Mouse (Mus musculus): ENCODE results near the gene Clint1. TPM values are rescaled to one million over a fixed set of nuclear protein-coding genes. Genes with fewer than 3 reads are reported as not detected.
"Not testable (repeated sequence)": the region's sequence is repeated elsewhere in the genome, so short reads cannot be mapped to it uniquely, and the experiment has no call there.

Clint1 gene
- polyA plus RNA-seq, 2 experiments, result 77.3 to 102 TPM

GRCm38 (mm10) chr11:45873666-45874065 lies 21.8 kb downstream of the Clint1 start:
- ATAC-seq (ENCODE audit: low FRiP score, low read depth) (no peak), DNase-seq (ENCODE audit: low spot score) (no peak)
- 86% methylated on average over 1 of the region's 1 CpGs for WGBS

GRCm38 (mm10) chr11:45874251-45874650 lies 22.4 kb downstream of the Clint1 start:
- Histone ChIP-seq H3K4me2 (replicated peaks; ENCODE audit: low read depth, low read length, severe bottlenecking) (no peak overlapping the region), H3K4me1 (ENCODE audit: control insufficient read depth, insufficient read depth, low read length) (0 out of 2 replicates have a peak, but pooled peaks cover 2% of the 10 kb centered on the region), H3K9ac (ENCODE audit: low read depth, low read length, severe bottlenecking) (no peak overlapping the region), H3K9me3 (ENCODE audit: control insufficient read depth, low read length) (no peaks in the 10 kb centered on the region), H3K4me3 (replicated peaks; ENCODE audit: low read length) (no peak overlapping the region), H3K36me3 (ENCODE audit: control insufficient read depth, insufficient read depth, low read length) (no peaks in the 10 kb centered on the region), H3K27ac (replicated peaks; ENCODE audit: low read depth, low read length) (no peak overlapping the region), H3K27me3 (ENCODE audit: control insufficient read depth, insufficient read depth, low read length) (no peaks in the 10 kb centered on the region)
- ATAC-seq (ENCODE audit: low FRiP score, low read depth), result no peak
- WGBS, result 97% methylated on average over 6 of the region's 6 CpGs
- no peak for TF ChIP-seq POLR2A (IDR thresholded peaks at IDR 0.05; ENCODE audit: borderline replicate concordance, extremely low read depth, insufficient read depth, insufficient read length)
- DNase-seq (ENCODE audit: low spot score), result no peak

More at GRCm38 (mm10) chr11:45873666-45874065, 21.8 kb downstream of the Clint1 start:
- no peaks in the 10 kb centered on the region for H3K36me3 ChIP-seq (ENCODE audit: control insufficient read depth, insufficient read depth, low read length)
- no peak for TF ChIP-seq POLR2A (IDR thresholded peaks at IDR 0.05; ENCODE audit: borderline replicate concordance, extremely low read depth, insufficient read depth, insufficient read length)
- no peak overlapping the region for H3K9ac ChIP-seq (ENCODE audit: low read depth, low read length, severe bottlenecking)
- H3K27ac ChIP-seq (replicated peaks; ENCODE audit: low read depth, low read length), result no peak overlapping the region
- no peaks in the 10 kb centered on the region for H3K27me3 ChIP-seq (ENCODE audit: control insufficient read depth, insufficient read depth, low read length)
- 0 out of 2 replicates have a peak, but pooled peaks cover 2% of the 10 kb centered on the region for H3K4me1 ChIP-seq (ENCODE audit: control insufficient read depth, insufficient read depth, low read length)
- no peak overlapping the region for H3K4me2 ChIP-seq (replicated peaks; ENCODE audit: low read depth, low read length, severe bottlenecking)
- no peak overlapping the region for H3K4me3 ChIP-seq (replicated peaks; ENCODE audit: low read length)
- no peaks in the 10 kb centered on the region for H3K9me3 ChIP-seq (ENCODE audit: control insufficient read depth, low read length)

GRCm38 (mm10) chr11:45875351-45875935 lies 23.6 kb downstream of the Clint1 start:
- H3K4me3 ChIP-seq (replicated peaks; ENCODE audit: low read length), result no peak overlapping the region
- TF ChIP-seq POLR2A (IDR thresholded peaks at IDR 0.05; ENCODE audit: borderline replicate concordance, extremely low read depth, insufficient read depth, insufficient read length), result no peak
- H3K4me1 ChIP-seq (ENCODE audit: control insufficient read depth, insufficient read depth, low read length), result peaks cover 6% of the 10 kb centered on the region
- ATAC-seq (ENCODE audit: low FRiP score, low read depth), result no peak
- no peak for DNase-seq (ENCODE audit: low spot score)
- WGBS, result 89% methylated on average over 7 of the region's 7 CpGs
- H3K36me3 ChIP-seq (ENCODE audit: control insufficient read depth, insufficient read depth, low read length), result no peaks in the 10 kb centered on the region
- no peaks in the 10 kb centered on the region for H3K27me3 ChIP-seq (ENCODE audit: control insufficient read depth, insufficient read depth, low read length)
- no peaks in the 10 kb centered on the region for H3K9me3 ChIP-seq (ENCODE audit: control insufficient read depth, low read length)
- H3K4me2 ChIP-seq (replicated peaks; ENCODE audit: low read depth, low read length, severe bottlenecking), result no peak overlapping the region
- H3K9ac ChIP-seq (ENCODE audit: low read depth, low read length, severe bottlenecking), result no peak overlapping the region
- H3K27ac ChIP-seq (replicated peaks; ENCODE audit: low read depth, low read length), result no peak overlapping the region

- no peak for ATAC-seq (ENCODE audit: low FRiP score, low read depth)
- Histone ChIP-seq H3K4me2 (replicated peaks; ENCODE audit: low read depth, low read length, severe bottlenecking) (no peak overlapping the region), H3K9ac (ENCODE audit: low read depth, low read length, severe bottlenecking) (no peak overlapping the region), H3K27me3 (ENCODE audit: control insufficient read depth, insufficient read depth, low read length) (no peaks in the 10 kb centered on the region), H3K36me3 (ENCODE audit: control insufficient read depth, insufficient read depth, low read length) (no peaks in the 10 kb centered on the region), H3K9me3 (ENCODE audit: control insufficient read depth, low read length) (no peaks in the 10 kb centered on the region), H3K27ac (replicated peaks; ENCODE audit: low read depth, low read length) (no peak overlapping the region), H3K4me1 (ENCODE audit: control insufficient read depth, insufficient read depth, low read length) (peaks cover 12% of the 10 kb centered on the region), H3K4me3 (replicated peaks; ENCODE audit: low read length) (no peak overlapping the region)
- DNase-seq (ENCODE audit: low spot score), result no peak
- no peak for TF ChIP-seq POLR2A (IDR thresholded peaks at IDR 0.05; ENCODE audit: borderline replicate concordance, extremely low read depth, insufficient read depth, insufficient read length)
- WGBS, result 76% methylated on average over 2 of the region's 2 CpGs
Observed at GRCm38 (mm10) chr11:45876036-45876435, 24.2 kb downstream of the Clint1 start.

- not testable (repeated sequence) for ATAC-seq (ENCODE audit: low FRiP score, low read depth); H3K27ac ChIP-seq (replicated peaks; ENCODE audit: low read depth, low read length); H3K9ac ChIP-seq (ENCODE audit: low read depth, low read length, severe bottlenecking); H3K36me3 ChIP-seq (ENCODE audit: control insufficient read depth, insufficient read depth, low read length); DNase-seq (ENCODE audit: low spot score); H3K4me2 ChIP-seq (replicated peaks; ENCODE audit: low read depth, low read length, severe bottlenecking); H3K4me3 ChIP-seq (replicated peaks; ENCODE audit: low read length); H3K27me3 ChIP-seq (ENCODE audit: control insufficient read depth, insufficient read depth, low read length); H3K9me3 ChIP-seq (ENCODE audit: control insufficient read depth, low read length)
- peaks cover 31% of the 10 kb centered on the region for H3K4me1 ChIP-seq (ENCODE audit: control insufficient read depth, insufficient read depth, low read length)
- WGBS, result 61% methylated on average over 4 of the region's 4 CpGs
Observed at GRCm38 (mm10) chr11:45879366-45879765, 27.5 kb downstream of the Clint1 start.

Measured in limb, embryonic 14.5 days (tissue).